Mouse (Mus musculus) brain, embryonic 14.5 days (tissue): ENCODE results near the gene Hoxc8. TPM values are rescaled to one million over a fixed set of nuclear protein-coding genes. Genes with fewer than 3 reads are reported as not detected.

Source experiments
- DNase-seq: peaks from one replicate; pipeline ENCODE4 v3.0.0-alpha.2; 2011; ENCODE audit warnings: low read depth
- CTCF ChIP-seq: fragments of 200-500 bp; IDR thresholded peaks from 2 replicates; pipeline ENCODE4 v1.5.1; 2012; ENCODE audit warnings: inconsistent platforms, mild to moderate bottlenecking, moderate library complexity, borderline replicate concordance; ENCODE audit not compliant: insufficient read depth, insufficient read length; ENCODE audit errors: extremely low read depth
- POLR2A ChIP-seq: fragments of 200-500 bp; IDR thresholded peaks from 2 replicates; pipeline ENCODE4 v1.6.1; 2012; ENCODE audit warnings: mild to moderate bottlenecking, inconsistent platforms, borderline replicate concordance; ENCODE audit not compliant: poor library complexity, insufficient read depth, insufficient read length, severe bottlenecking; ENCODE audit errors: extremely low read depth
- polyA plus RNA-seq: library from polyadenylated mRNA; depleted of rRNA; stranded (reverse); fragments of >200 nt; gene quantifications from 2 replicates; pipeline ENCODE4 v1.2.3, GENCODE M21; 2012

Gene Hoxc8
- polyA plus RNA-seq, 1 experiment: not detected

DNA sequence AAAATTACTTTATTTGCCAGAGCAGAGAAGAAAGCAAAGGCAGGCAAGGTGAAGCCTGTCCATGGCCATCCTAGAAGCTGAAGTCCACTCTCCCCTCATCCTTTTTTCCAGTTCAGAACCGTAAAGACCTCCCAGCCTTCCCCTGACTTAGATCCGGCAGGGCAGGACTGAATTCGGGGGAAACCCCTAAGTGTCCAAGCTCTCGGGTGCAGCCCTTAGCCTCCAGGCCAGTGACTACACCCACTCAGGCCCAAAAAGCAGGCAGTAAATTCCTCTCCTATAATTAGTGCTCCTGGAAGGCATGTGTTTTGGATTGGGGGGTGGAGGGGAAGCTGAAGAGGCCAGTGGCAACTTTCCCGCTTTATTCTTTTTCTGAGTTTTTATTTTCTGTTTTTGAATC lies 15.4 kb downstream of the Hoxc8 start:
- no peak for DNase-seq
- TF ChIP-seq POLR2A (no peak), CTCF (no peak)

DNA sequence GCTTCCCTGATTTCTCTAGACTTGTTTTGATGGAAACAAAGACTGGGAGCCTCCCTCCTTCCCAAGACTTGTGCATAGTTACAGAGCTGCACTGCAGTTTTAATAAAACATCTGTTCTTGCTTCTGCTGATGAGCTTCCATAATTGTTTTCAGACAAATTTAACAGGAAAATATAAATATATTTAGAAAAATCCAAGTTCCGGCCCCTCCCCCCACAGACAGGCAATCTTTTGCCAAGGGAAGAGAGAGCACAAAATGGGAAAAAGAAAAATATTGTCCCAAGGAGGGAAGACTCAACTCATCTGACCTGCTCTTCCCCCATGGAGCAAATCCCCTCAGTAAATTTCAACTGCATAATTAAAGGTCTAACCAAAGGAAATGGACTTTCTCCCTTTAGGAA lies 15.9 kb downstream of the Hoxc8 start:
- TF ChIP-seq CTCF (no peak), POLR2A (no peak)
- DNase-seq: no peak

DNA sequence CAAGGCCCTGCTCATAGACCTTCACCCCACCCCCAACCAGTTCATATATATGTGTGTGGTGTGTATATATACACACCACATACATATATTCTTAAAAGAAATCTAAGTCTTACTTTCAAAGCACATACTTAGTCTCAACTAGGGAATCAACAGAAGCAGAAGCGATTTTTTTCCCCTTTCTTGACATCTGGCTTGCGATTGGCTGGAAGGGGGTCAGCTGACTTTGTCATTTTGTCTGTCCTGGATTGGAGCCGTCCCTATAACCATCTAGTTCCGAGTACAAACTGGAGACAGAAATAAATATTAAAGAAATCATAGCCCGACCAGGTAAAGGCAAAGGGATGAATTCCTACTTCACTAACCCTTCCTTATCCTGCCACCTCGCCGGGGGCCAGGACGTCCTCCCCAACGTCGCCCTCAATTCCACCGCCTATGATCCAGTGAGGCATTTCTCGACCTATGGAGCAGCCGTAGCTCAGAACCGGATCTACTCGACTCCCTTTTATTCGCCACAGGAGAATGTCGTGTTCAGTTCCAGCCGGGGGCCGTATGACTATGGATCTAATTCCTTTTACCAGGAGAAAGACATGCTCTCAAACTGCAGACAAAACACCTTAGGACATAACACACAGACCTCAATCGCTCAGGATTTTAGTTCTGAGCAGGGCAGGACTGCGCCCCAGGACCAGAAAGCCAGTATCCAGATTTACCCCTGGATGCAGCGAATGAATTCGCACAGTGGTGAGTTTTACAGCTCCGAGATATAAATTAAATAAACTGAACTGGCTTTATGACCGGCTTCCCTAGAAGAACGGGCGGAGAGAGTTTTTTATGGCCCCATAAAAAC lies 19.1 kb downstream of the Hoxc8 start:
- no peak for TF ChIP-seq POLR2A
- TF ChIP-seq CTCF: no peak
- DNase-seq: no peak

DNA sequence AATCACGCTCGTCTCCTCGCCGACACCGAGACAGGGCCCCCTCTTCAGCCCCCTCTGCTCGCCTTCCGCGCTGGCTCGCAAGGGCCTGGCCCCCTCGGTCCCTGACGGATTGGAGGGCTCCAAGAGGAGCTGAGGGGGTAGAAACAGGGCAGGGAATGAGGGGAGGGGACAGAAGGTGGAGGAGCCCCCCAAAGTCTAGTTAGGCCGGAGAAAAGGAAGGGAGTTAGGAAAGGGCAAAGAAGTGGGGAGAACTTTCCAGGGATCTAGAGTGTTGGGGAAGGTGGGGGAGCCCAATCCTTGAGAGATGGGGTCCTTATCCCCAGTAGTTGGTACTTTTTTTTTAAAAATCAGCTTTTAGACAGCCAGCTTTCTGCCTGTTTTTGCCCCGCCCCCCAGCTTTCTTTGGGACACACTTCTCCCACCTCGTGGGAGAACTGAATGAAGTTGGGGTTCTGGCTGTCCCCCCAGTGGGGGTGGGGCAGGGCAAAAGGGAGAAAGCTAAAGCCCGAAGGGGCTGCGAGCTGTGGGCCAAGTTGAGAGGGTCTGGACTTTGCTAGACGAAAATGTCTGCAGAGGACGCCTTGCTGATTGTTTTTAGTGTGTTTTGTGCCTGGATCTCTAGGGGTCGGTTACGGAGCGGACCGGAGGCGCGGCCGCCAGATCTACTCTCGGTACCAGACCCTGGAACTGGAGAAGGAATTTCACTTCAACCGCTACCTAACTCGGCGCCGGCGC lies 19.9 kb downstream of the Hoxc8 start:
- no peak for DNase-seq
- TF ChIP-seq POLR2A: no peak
- TF ChIP-seq CTCF: no peak

DNA sequence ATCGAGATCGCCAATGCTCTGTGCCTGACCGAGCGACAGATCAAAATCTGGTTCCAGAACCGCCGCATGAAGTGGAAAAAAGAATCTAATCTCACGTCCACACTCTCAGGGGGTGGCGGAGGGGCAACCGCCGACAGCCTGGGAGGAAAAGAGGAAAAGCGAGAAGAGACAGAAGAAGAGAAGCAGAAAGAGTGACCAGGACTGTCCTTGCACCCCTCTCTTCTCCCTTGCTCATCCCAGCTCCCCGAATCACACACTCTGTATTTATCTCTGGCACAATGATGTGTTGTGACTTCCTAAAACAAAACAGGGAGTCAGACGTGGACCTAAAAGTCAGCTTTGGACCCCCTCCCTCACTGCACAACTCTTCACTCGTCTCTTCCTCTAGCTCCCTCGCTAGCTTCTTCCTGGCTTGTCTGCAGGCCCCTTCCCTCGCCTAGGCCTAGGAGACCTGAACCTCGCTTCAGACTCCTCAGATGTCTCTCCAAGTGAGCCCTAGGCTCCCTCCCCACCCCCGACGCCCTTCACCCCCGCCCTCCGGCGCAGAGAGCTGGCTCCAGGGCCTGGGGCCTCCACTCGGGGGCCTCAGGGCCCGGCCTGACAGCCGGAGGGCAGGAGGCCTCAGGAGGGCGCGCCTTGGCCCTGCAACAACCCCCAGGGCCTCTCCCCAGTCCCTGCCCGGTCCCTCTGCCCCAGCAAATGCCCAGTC lies 20.6 kb downstream of the Hoxc8 start:
- no peak for TF ChIP-seq CTCF
- TF ChIP-seq POLR2A: no peak

DNA sequence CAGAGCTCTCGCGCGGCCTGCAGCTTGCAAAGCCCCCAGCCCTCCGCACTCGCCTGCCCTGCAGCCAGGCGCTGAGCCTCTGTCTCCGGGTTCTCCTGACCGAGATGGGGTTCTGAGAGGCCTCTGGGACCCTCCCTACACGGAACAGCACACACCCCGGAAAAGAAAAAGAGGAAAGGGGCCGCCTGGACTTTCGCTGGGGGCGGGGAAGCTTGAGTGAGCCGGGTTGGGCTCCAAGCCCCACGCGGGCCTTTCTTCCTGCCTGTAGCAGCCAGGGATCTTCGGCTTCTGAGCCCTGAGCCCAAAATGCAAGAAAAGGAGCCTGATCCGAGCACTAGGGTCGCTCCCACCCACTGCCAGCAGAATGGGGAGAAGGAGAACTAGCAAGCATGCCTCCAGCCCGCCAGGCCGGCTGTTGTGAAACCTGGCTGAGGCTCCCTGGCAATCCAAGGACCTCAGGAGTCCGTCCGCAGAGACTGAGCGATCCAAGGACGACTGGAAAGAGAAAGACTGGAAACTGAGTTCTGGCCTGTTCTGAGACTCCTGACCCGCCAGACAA lies 21.6 kb downstream of the Hoxc8 start:
- DNase-seq: no peak
- TF ChIP-seq POLR2A (no peak), CTCF (no peak)

More for the DNA sequence above, 20.6 kb downstream of the Hoxc8 start:
- DNase-seq: no peak

DNA sequence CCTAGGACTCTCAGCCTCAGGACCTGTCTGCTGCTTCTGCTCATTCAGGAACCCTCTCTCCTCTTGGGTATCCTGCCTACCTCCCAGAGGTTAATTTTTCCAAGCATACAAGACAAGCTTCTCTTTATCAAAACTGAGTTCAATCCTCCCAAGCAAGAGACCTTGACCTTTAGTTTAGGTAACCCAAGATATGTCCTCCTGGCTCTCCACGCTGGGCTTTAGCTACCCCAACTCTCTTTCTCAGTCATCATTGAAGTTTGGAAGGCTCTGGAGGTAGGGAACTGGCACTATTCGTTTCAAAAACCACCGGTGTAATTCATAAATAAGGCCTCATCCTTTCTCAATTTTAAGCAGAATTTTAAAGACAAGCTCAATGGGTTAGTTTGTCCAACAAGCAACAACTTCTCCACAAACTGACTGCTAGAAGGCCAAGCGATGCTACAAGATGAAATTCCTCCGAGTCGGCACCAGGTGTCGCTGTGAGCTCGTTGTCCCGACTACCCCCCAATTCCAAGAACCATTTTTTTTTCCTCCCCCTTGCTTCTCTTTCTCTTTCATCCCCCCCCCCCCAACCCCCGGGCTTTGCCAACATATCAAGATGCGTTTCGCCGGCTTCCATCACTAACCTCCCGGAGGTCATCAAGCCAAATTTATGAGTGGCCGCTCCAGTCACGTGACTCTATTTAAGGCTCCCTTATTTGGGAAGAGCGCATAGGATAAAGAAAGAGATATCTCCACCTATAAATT lies 23.0 kb downstream of the Hoxc8 start:
- DNase-seq: peak; percentile 80
- TF ChIP-seq CTCF (peak; percentile 88), POLR2A (no peak)

DNA sequence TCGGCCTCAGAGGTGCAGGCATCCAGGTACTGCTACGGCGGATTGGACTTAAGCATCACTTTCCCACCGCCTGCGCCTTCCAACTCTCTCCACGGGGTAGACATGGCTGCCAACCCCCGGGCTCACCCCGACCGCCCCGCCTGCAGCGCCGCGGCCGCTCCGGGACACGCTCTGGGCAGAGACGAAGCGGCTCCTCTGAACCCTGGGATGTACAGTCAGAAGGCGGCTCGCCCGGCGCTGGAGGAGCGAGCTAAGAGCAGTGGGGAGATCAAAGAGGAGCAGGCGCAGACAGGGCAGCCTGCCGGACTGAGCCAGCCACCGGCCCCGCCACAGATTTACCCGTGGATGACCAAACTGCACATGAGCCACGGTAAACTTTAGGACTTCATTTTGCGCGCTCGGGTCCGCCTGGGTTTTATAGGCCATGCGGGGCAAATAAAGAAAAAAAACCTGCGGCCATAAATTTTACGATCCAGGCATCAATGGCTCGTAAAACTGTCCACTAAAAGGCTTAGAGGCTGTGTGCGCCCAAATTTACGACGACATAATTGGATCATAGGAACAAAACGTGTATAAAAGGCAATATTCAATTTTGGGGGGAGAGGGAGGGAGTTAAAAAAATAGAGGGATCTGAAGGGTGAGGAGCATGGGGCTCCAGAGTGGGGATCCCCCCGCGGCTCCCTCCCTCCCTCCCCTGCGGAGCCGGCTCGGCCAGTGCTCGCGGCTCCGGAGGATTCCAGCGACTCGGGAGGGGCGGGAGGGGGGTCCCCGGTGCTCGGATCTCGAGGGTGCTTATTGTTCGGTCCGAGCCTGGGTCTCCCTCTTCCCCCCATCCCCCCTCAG lies 24.0 kb downstream of the Hoxc8 start:
- TF ChIP-seq POLR2A (no peak), CTCF (no peak)

DNA sequence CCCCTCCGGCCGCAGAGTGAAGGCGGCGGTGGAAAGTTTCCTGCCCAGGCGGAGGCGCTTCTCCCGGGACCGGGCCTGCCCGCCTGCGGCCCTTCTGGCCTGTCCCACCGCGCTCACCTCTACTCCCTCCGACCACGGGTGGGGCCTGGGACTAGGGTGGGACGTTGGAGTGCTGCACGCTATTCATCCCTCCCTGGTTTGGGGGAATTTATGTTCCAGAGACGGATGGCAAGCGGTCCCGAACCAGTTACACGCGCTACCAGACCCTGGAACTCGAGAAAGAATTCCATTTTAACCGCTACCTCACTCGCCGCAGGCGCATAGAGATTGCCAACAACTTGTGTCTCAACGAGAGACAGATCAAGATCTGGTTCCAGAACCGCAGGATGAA lies 24.6 kb downstream of the Hoxc8 start:
- no peak for DNase-seq
- TF ChIP-seq CTCF (no peak), POLR2A (no peak)

More for the DNA sequence above, 24.0 kb downstream of the Hoxc8 start:
- DNase-seq: no peak

DNA sequence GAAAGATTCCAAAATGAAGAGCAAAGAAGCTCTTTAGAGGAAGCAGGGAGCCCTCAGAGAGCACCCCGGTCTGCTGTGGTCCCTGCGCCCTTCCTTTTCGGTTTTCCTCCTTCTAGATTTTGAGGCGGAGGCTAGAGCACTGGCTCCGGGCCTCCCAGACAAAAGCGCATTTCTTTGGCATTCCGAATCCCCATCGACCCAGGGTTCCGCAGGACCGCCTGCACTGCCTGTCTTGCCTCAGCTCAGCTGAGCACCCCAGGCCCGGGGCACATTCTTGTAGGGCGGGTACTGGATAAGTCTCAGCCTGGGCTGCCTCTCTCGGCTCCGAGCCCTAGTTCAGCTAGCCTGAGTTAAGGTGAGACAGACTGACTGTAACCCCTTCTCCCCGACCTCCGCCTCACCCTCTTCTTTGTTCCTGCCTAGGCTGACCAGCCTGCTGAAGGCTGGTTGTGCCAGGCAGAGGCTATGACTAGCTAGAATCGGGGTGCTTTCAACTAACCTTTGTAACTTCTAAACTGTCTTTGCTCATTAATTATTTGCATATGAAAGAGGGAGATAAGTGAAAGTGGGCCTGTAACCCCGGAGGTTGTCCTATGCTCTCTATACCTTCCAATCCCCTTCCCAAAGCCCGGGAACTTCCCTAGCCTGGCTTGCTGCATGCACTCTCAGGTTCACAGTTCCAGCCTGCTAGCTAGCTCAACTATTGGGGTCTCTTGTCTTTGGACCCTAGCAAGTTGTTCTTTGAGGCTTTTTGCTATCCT lies 25.2 kb downstream of the Hoxc8 start:
- DNase-seq: no peak
- no peak for TF ChIP-seq CTCF
- no peak for TF ChIP-seq POLR2A

DNA sequence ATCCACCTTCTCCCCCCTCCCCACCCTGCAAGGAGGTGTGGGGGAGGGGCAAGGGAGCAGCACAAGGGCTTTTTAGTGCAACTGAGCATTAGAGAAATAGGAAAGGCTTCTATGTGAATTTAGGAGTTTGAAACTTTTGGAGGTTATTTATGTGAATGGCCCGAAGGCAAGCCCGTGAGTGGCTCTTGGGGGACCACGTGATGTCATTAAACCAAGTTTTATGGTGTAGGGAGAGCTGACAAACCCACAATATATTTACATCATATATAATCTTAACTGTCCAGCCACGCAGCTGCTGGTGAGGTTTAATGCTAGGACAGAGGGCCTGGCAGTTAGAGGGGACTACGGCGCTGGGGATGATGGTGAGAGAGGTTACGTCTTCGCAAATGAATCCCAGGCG lies 28.2 kb downstream of the Hoxc8 start, which contains the start of gene Hoxc4:
Hoxc4 (plus strand) TSS at position 299 of the 400 bp plus-strand sequence.
- DNase-seq: no peak
- no peak for TF ChIP-seq POLR2A
- TF ChIP-seq CTCF: no peak

DNA sequence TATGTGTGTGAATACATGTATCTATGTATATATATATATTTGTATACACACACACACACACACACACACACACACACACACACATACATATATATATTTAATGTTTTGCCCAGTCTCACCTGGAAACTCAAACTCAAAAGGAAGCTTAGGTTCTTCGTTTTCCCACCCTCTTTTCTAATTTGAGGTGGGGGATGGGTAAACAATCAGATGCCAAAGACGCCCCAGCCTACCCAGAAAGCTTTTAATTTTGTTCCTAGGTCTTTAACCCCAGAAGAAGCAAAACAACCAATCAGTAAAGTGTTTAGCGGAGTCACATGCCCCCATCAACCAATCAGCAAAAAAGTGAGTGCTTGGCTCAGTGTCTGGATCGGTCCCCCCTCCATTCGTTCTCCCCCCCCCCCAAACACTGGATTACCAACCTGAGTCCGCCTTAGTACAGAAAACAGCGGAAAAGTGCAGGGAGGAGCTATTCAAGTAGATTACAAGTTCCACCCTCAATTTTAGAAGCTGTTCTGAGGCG lies 30.6 kb downstream of the Hoxc8 start:
- no peak for DNase-seq
- TF ChIP-seq CTCF (no peak), POLR2A (no peak)
